Mouse (Mus musculus) heart, adult 2 months (tissue): ENCODE measurements around the gene Olfr985. TPM values are rescaled to one million over a fixed set of nuclear protein-coding genes. Genes with fewer than 3 reads are reported as not detected.

Source experiments
- DNase-seq, 2 experiments: peaks; one replicate each; pipeline ENCODE4 v3.0.0; 2021
- H3K27ac ChIP-seq: fragments of 200-600 bp; 2 replicates; pipeline ENCODE4 v1.8.1; 2022
- H3K27me3 ChIP-seq: fragments of 200-500 bp; 2 replicates; pipeline ENCODE4 v1.6.1; 2012; ENCODE audit warnings: mild to moderate bottlenecking, low read length, inconsistent platforms, mixed read lengths; ENCODE audit not compliant: control insufficient read depth, insufficient read depth
- H3K36me3 ChIP-seq: fragments of 200-500 bp; 2 replicates; pipeline ENCODE4 v1.6.1; 2012; ENCODE audit warnings: low read length, inconsistent platforms; ENCODE audit not compliant: control insufficient read depth, insufficient read depth
- H3K4me1 ChIP-seq: fragments of 200-500 bp; 2 replicates; pipeline ENCODE4 v1.6.1; 2011; ENCODE audit warnings: low read length; ENCODE audit not compliant: control insufficient read depth, insufficient read depth
- H3K4me3 ChIP-seq: fragments of 200-600 bp; 2 replicates; pipeline ENCODE4 v1.8.1; 2022
- H3K79me2 ChIP-seq: fragments of 200-500 bp; replicated peaks from 2 replicates; pipeline ENCODE4 v1.6.1; 2012; ENCODE audit warnings: mild to moderate bottlenecking, inconsistent platforms, low read length, moderate library complexity, mixed read lengths; ENCODE audit not compliant: control insufficient read depth, insufficient read depth
- H3K9ac ChIP-seq: fragments of 200-500 bp; 2 replicates; pipeline ENCODE4 v1.6.1; 2012; ENCODE audit warnings: low read depth, mild to moderate bottlenecking, control low read depth, inconsistent platforms, low read length, mixed read lengths
- CTCF ChIP-seq: fragments of 200-600 bp; IDR thresholded peaks from 2 replicates; pipeline ENCODE4 v1.8.1; 2022; ENCODE audit warnings: antibody characterized with exemption, mild to moderate bottlenecking, moderate library complexity
- EP300 ChIP-seq: fragments of 200-500 bp; IDR thresholded peaks from 2 replicates; pipeline ENCODE4 v1.6.1; 2011; ENCODE audit warnings: low read depth, low read length, control low read depth; ENCODE audit not compliant: insufficient read depth
- POLR2A ChIP-seq: fragments of 200-500 bp; IDR thresholded peaks from 2 replicates; pipeline ENCODE4 v1.6.1; 2011; ENCODE audit warnings: mild to moderate bottlenecking, low read depth, low read length, control low read depth; ENCODE audit not compliant: insufficient read depth
- WGBS: fragments of 180-500 bp; shearing (Covaris S2); methylation state at CpG from one replicate; pipeline ENCODE4 v1.1.7; 2018; 5-methylcytosine and 5-hydroxymethylcytosine counted together
- intact Hi-C: fragments of 180-260 bp; cut with DNase I; formaldehyde crosslinking; loops from one replicate; pipeline ENCODE4 v1.15.1; 2025
- long read RNA-seq: library from polyadenylated mRNA; stranded (forward); transcript quantifications from one replicate; pipeline ENCODE4 v2.0.0, GENCODE M21; 2021
- polyA plus RNA-seq: library from polyadenylated mRNA; depleted of rRNA; stranded (reverse); fragments of >200 nt; gene quantifications from 2 replicates; pipeline ENCODE4 v1.2.3, GENCODE M21; 2012; rRNA removed
- total RNA-seq, 2 experiments: library from RNA; stranded (reverse); gene quantifications; 2 replicates each; pipeline ENCODE4 v1.2.3; 2021

Gene Olfr985
- total RNA-seq (not detected), polyA plus RNA-seq (not detected in 2 replicates)
- long read RNA-seq: 0 reads

DNA sequence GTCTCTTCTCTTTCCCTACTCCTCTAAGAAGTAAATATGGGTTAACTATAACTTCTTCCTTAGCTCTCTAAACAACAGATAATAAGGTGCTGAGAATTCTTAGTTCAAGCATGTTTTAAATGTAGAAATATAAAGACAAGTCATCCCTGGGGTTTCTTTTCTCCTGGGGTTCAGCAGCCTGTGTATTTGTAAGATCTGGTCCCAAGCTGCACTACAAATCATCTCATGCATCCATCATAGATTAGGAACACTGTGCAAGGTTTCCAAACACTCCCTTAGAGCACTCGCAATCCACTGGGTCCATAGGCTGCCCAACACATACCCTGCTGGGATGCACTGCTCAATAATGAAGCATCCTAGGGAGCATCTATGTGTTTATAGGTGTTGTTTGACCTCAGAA lies at the start of gene Olfr985:
TSS of gene Olfr985 (minus strand) at position 101 of the 400 bp plus-strand sequence.
- H3K4me1 ChIP-seq: no peaks in the 10 kb centered on the region
- no peak for DNase-seq
- H3K27me3 ChIP-seq: no peaks in the 10 kb centered on the region
- 73% methylated on average over 1 of the region's 1 CpGs for WGBS
- no peaks in the 10 kb centered on the region for H3K79me2 ChIP-seq
- H3K4me3 ChIP-seq: no peak within 1 kb of the TSS
- no peaks in the 10 kb centered on the region for H3K36me3 ChIP-seq
- no peak for TF ChIP-seq POLR2A
- TF ChIP-seq EP300: no peak
- TF ChIP-seq CTCF: no peak
- intact Hi-C loops: no loop called here
- H3K27ac ChIP-seq: no peak within 1 kb of the TSS
- H3K9ac ChIP-seq: no peak within 1 kb of the TSS

DNA sequence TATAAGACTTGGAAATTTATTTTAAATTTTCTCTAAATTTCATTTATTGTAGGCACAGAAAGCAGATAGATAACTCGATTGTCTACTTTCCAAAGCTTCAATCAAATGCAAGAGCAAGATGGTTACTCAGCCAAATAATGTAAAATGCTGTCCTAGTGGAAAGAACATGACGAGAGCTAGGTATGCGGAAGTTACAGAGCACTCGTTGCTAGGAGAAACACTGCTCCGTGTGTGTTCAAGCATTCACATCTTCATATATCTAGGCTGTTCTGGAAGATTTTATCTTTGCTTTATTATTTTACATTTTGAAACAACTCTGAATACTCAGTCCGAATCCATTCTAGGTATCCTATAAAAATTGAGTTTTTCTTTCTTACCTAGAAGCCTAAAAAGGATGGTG lies 47.0 kb upstream of the Olfr985 start:
- no peak for DNase-seq
- H3K79me2 ChIP-seq: no peaks in the 10 kb centered on the region
- H3K36me3 ChIP-seq: no peaks in the 10 kb centered on the region
- H3K27ac ChIP-seq: no peak overlapping the region
- intact Hi-C loops: no loop called here
- H3K27me3 ChIP-seq: no peaks in the 10 kb centered on the region
- H3K4me3 ChIP-seq: no peak overlapping the region
- no peaks in the 10 kb centered on the region for H3K4me1 ChIP-seq
- 80% methylated on average over 6 of the region's 6 CpGs for WGBS
- TF ChIP-seq POLR2A (no peak), EP300 (no peak), CTCF (no peak)
- H3K9ac ChIP-seq: no peak overlapping the region

DNA sequence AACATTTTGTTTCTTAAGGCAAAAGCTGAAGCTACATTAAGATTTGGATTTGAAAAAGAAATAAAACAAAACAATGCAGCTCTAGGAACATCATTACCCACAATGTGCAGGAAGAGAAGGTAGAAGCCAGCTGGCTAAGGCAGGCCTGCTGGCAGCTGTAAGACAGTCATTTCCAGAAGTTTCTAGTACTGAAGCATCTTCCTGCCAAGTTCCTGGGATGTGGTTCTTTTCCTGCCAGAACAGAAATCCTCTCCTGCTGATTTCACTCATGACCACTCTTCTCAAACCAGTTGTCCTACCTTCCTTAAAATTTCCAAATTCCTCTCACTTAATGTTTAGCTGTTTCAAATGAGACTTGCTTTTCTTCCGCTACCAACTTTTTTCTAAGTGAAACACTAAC lies 36.5 kb upstream of the Olfr985 start:
- H3K4me1 ChIP-seq: no peaks in the 10 kb centered on the region
- H3K27ac ChIP-seq: no peak overlapping the region
- H3K79me2 ChIP-seq: no peaks in the 10 kb centered on the region
- H3K36me3 ChIP-seq: no peaks in the 10 kb centered on the region
- WGBS: 91% methylated on average over 1 of the region's 1 CpGs
- H3K4me3 ChIP-seq: no peak overlapping the region
- intact Hi-C loops: no loop called here
- TF ChIP-seq EP300: no peak
- TF ChIP-seq CTCF: no peak
- no peak for TF ChIP-seq POLR2A
- no peaks in the 10 kb centered on the region for H3K27me3 ChIP-seq
- peak in 1 of 2 experiments; percentile 4 for DNase-seq
- no peak overlapping the region for H3K9ac ChIP-seq

DNA sequence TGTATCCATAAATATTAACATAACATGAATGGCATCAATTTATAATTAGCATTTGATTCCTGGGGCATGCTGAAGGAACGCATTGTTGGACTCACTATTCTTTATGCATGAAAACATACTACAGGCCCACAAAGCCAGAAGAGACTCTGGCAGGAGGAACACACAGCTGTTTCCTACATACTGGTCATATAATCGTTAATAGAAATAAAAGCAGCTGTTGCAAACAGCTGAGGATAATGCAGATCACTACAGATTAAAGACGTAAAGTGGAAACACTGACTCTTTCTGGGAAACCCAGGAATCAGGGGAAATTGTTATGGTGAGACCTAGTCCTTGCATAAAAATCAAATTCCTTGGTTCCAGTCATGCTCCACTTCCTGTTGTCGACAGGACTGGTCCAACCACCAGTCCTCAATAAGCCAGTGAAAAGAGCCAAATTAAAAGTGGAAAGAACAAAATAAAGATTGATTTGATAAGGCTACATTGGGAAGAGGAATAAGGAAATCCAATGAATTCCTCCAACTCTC lies 25.2 kb upstream of the Olfr985 start:
- Histone ChIP-seq H3K27ac (no peak overlapping the region), H3K27me3 (no peaks in the 10 kb centered on the region), H3K9ac (no peak overlapping the region), H3K4me1 (no peaks in the 10 kb centered on the region), H3K36me3 (no peaks in the 10 kb centered on the region), H3K79me2 (no peaks in the 10 kb centered on the region), H3K4me3 (no peak overlapping the region)
- intact Hi-C loops: no loop called here
- TF ChIP-seq POLR2A: no peak
- no peak for TF ChIP-seq EP300
- TF ChIP-seq CTCF: no peak
- no peak for DNase-seq
- WGBS: 34% methylated on average over 4 of the region's 4 CpGs

DNA sequence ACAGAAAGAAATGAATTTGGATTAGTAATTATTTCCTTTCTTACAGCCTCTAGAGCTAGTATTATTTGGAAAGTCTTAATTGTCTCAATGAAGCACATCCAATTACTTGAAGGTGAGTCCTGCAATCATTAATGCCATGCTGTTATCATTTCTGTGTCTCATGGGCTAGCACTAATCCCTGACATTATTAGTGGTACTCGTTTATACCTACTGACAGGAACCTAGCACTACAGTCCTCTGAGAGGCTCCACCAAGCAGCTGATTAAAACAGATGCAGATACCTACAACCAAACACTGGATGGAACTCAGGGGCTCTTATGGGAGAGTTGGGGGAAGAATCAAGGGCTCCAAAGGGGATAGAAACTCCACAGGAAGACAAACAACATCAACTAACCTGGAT lies 11.6 kb upstream of the Olfr985 start:
- Histone ChIP-seq H3K36me3 (no peaks in the 10 kb centered on the region), H3K4me1 (no peaks in the 10 kb centered on the region), H3K9ac (no peak overlapping the region), H3K27ac (no peak overlapping the region), H3K79me2 (no peaks in the 10 kb centered on the region), H3K4me3 (no peak overlapping the region), H3K27me3 (no peaks in the 10 kb centered on the region)
- no peak for DNase-seq
- TF ChIP-seq EP300: no peak
- TF ChIP-seq CTCF: no peak
- TF ChIP-seq POLR2A: no peak
- intact Hi-C loops: no loop called here
- WGBS: 18% methylated on average over 1 of the region's 1 CpGs

DNA sequence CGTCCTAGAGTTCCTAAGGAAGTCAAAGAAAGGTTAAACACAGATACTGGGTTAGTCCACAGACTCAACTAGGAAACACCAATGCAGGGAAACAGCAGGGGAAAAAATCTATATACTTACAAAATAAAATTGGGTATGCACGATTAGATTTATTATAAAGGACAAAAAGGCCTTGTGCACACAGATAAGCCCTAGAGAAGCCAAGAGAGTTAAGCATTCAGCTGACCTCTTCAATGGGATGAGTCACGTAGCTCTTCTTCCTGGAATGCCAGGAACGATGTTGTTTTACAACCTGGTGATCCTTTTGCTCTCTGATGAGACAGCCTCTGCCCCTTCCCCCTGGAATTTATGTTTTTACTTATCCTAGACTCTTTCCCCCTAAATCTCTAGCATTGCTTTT lies 9.5 kb upstream of the Olfr985 start:
- Histone ChIP-seq H3K79me2 (no peaks in the 10 kb centered on the region), H3K27ac (no peak overlapping the region), H3K9ac (no peak overlapping the region), H3K4me3 (no peak overlapping the region), H3K4me1 (no peaks in the 10 kb centered on the region), H3K36me3 (no peaks in the 10 kb centered on the region), H3K27me3 (no peaks in the 10 kb centered on the region)
- 58% methylated on average over 4 of the region's 4 CpGs for WGBS
- TF ChIP-seq POLR2A (no peak), EP300 (no peak), CTCF (no peak)
- no peak for DNase-seq
- intact Hi-C loops: no loop called here
